Mouse (Mus musculus): ENCODE results near the gene Fn3krp. TPM values are rescaled to one million over a fixed set of nuclear protein-coding genes. Genes with fewer than 3 reads are reported as not detected.

Gene Fn3krp
- polyA plus RNA-seq, 1 experiment from 2014 or later, result 8.9 TPM

GRCm38 (mm10) chr11:121417971-121418370 is 3.2 kb upstream of the Fn3krp start:
- Histone ChIP-seq H3K27me3 (no peaks in the 10 kb centered on the region), H3K27ac (no peak overlapping the region), H3K4me2 (no peak overlapping the region), H3K4me1 (replicated peaks) (peaks cover 11% of the 10 kb centered on the region), H3K4me3 (replicated peaks) (no peak overlapping the region), H3K9me3 (no peaks in the 10 kb centered on the region), H3K9ac (replicated peaks) (no peak overlapping the region), H3K36me3 (no peaks in the 10 kb centered on the region)
- no peak for ATAC-seq (ENCODE audit: insufficient number of reproducible peaks, insufficient read depth, low FRiP score, low TSS enrichment, low read depth)
- WGBS, result 83% methylated on average over 5 of the region's 5 CpGs

GRCm38 (mm10) chr11:121418932-121419331 is 2.3 kb upstream of the Fn3krp start:
- WGBS, result 75% methylated on average over 2 of the region's 2 CpGs
- no peaks in the 10 kb centered on the region for H3K27me3 ChIP-seq
- no peak overlapping the region for H3K4me2 ChIP-seq
- no peaks in the 10 kb centered on the region for H3K9me3 ChIP-seq
- no peaks in the 10 kb centered on the region for H3K36me3 ChIP-seq
- H3K4me3 ChIP-seq (replicated peaks), result no peak overlapping the region
- no peak for ATAC-seq (ENCODE audit: insufficient number of reproducible peaks, insufficient read depth, low FRiP score, low TSS enrichment, low read depth)
- no peak overlapping the region for H3K9ac ChIP-seq (replicated peaks)
- peaks cover 11% of the 10 kb centered on the region for H3K4me1 ChIP-seq (replicated peaks)
- no peak overlapping the region for H3K27ac ChIP-seq

GRCm38 (mm10) chr11:121420379-121420778 is 822 bp upstream of the Fn3krp start:
- Histone ChIP-seq H3K4me1 (replicated peaks) (peaks cover 11% of the 10 kb centered on the region), H3K9ac (replicated peaks) (peak overlapping the region; percentile 50; the same call in 1 of the 2 replicates), H3K4me2 (peak overlapping the region; percentile 81), H3K4me3 (replicated peaks) (peak overlapping the region; percentile 72), H3K27ac (peak overlapping the region; percentile 88), H3K36me3 (no peaks in the 10 kb centered on the region), H3K27me3 (no peaks in the 10 kb centered on the region), H3K9me3 (no peaks in the 10 kb centered on the region)
- 49% methylated on average over 5 of the region's 5 CpGs for WGBS
- ATAC-seq (ENCODE audit: insufficient number of reproducible peaks, insufficient read depth, low FRiP score, low TSS enrichment, low read depth), result no peak

- WGBS, result 1% methylated on average over 28 of the region's 28 CpGs
Observed at GRCm38 (mm10) chr11:121421553-121422173, 462 bp downstream of the Fn3krp start.

GRCm38 (mm10) chr11:121433397-121433796 is 12.2 kb downstream of the Fn3krp start:
- Histone ChIP-seq H3K4me1 (replicated peaks) (peaks cover 11% of the 10 kb centered on the region; the same call in 1 of the 2 replicates), H3K36me3 (peaks cover 27% of the 10 kb centered on the region), H3K4me3 (replicated peaks) (no peak overlapping the region), H3K9me3 (no peaks in the 10 kb centered on the region), H3K9ac (replicated peaks) (no peak overlapping the region), H3K27ac (no peak overlapping the region), H3K4me2 (no peak overlapping the region), H3K27me3 (no peaks in the 10 kb centered on the region)
- WGBS, result 80% methylated on average over 4 of the region's 4 CpGs
- no peak for ATAC-seq (ENCODE audit: insufficient number of reproducible peaks, insufficient read depth, low FRiP score, low TSS enrichment, low read depth)

More at GRCm38 (mm10) chr11:121421553-121422173, 462 bp downstream of the Fn3krp start:
- Histone ChIP-seq H3K36me3 (no peaks in the 10 kb centered on the region), H3K9ac (replicated peaks) (peak overlapping the region; percentile 65), H3K27me3 (no peaks in the 10 kb centered on the region), H3K9me3 (no peaks in the 10 kb centered on the region), H3K4me2 (peak overlapping the region; percentile 81), H3K4me3 (replicated peaks) (peak overlapping the region; percentile 72), H3K27ac (no peak overlapping the region), H3K4me1 (replicated peaks) (peaks cover 11% of the 10 kb centered on the region)
- no peak for ATAC-seq (ENCODE audit: insufficient number of reproducible peaks, insufficient read depth, low FRiP score, low TSS enrichment, low read depth)

GRCm38 (mm10) chr11:121434156-121435155 is 13.3 kb downstream of the Fn3krp start, which contains the start of gene Fn3k:
TSS of gene Fn3k (plus strand) at chr11:121434913.
- 10% methylated on average over 30 of the region's 30 CpGs for WGBS
- no peak within 1 kb of the TSS for H3K27ac ChIP-seq
- no peak within 1 kb of the TSS; the same call in 1 of the 2 replicates for H3K9ac ChIP-seq (replicated peaks)
- no peaks in the 10 kb centered on the region for H3K27me3 ChIP-seq
- peak; percentile 87 for ATAC-seq (ENCODE audit: insufficient number of reproducible peaks, insufficient read depth, low FRiP score, low TSS enrichment, low read depth)
- no peaks in the 10 kb centered on the region for H3K9me3 ChIP-seq
- H3K36me3 ChIP-seq, result peaks cover 19% of the 10 kb centered on the region
- peak within 1 kb of the TSS; percentile 43 for H3K4me3 ChIP-seq (replicated peaks)
- peaks cover 17% of the 10 kb centered on the region for H3K4me1 ChIP-seq (replicated peaks)
- H3K4me2 ChIP-seq, result peak within 1 kb of the TSS; percentile 78

- Histone ChIP-seq H3K9me3 (no peaks in the 10 kb centered on the region), H3K36me3 (0 out of 2 replicates have a peak, but pooled peaks cover under 1% of the 10 kb centered on the region), H3K4me3 (replicated peaks) (no peak overlapping the region), H3K9ac (replicated peaks) (no peak overlapping the region), H3K4me1 (replicated peaks) (peaks cover 22% of the 10 kb centered on the region), H3K27me3 (no peaks in the 10 kb centered on the region), H3K4me2 (no peak overlapping the region), H3K27ac (no peak overlapping the region)
- 72% methylated on average over 5 of the region's 5 CpGs for WGBS
- no peak for ATAC-seq (ENCODE audit: insufficient number of reproducible peaks, insufficient read depth, low FRiP score, low TSS enrichment, low read depth)
Observed at GRCm38 (mm10) chr11:121437236-121437635, 16.0 kb downstream of the Fn3krp start.

- H3K9ac ChIP-seq (replicated peaks), result no peak overlapping the region
- no peak overlapping the region for H3K4me2 ChIP-seq
- no peak overlapping the region for H3K27ac ChIP-seq
- H3K9me3 ChIP-seq, result no peaks in the 10 kb centered on the region
- H3K36me3 ChIP-seq, result no peaks in the 10 kb centered on the region
- WGBS, result 65% methylated on average over 5 of the region's 5 CpGs
- peaks cover 15% of the 10 kb centered on the region for H3K4me1 ChIP-seq (replicated peaks)
- no peak for ATAC-seq (ENCODE audit: insufficient number of reproducible peaks, insufficient read depth, low FRiP score, low TSS enrichment, low read depth)
- H3K4me3 ChIP-seq (replicated peaks), result no peak overlapping the region
- H3K27me3 ChIP-seq, result peaks cover 5% of the 10 kb centered on the region; the same call in 1 of the 2 replicates
Observed at GRCm38 (mm10) chr11:121439686-121440292, 18.6 kb downstream of the Fn3krp start.

- ATAC-seq (ENCODE audit: insufficient number of reproducible peaks, insufficient read depth, low FRiP score, low TSS enrichment, low read depth), result no peak
- H3K27ac ChIP-seq, result no peak overlapping the region
- WGBS, result 91% methylated on average over 4 of the region's 4 CpGs
- H3K9me3 ChIP-seq, result no peaks in the 10 kb centered on the region
- peaks cover 11% of the 10 kb centered on the region; the same call in 1 of the 2 replicates for H3K4me1 ChIP-seq (replicated peaks)
- no peaks in the 10 kb centered on the region for H3K36me3 ChIP-seq
- H3K4me3 ChIP-seq (replicated peaks), result no peak overlapping the region
- H3K4me2 ChIP-seq, result no peak overlapping the region
- H3K27me3 ChIP-seq, result peaks cover 7% of the 10 kb centered on the region
- no peak overlapping the region for H3K9ac ChIP-seq (replicated peaks)
Observed at GRCm38 (mm10) chr11:121441653-121442052, 20.5 kb downstream of the Fn3krp start.

GRCm38 (mm10) chr11:121442076-121442475 is 20.9 kb downstream of the Fn3krp start:
- no peak overlapping the region for H3K9ac ChIP-seq (replicated peaks)
- H3K4me3 ChIP-seq (replicated peaks), result no peak overlapping the region
- ATAC-seq (ENCODE audit: insufficient number of reproducible peaks, insufficient read depth, low FRiP score, low TSS enrichment, low read depth), result no peak
- 45% methylated on average over 2 of the region's 2 CpGs for WGBS
- H3K9me3 ChIP-seq, result no peaks in the 10 kb centered on the region
- H3K4me2 ChIP-seq, result no peak overlapping the region
- no peaks in the 10 kb centered on the region for H3K36me3 ChIP-seq
- no peak overlapping the region for H3K27ac ChIP-seq
- H3K4me1 ChIP-seq (replicated peaks), result peaks cover 11% of the 10 kb centered on the region; the same call in 1 of the 2 replicates
- H3K27me3 ChIP-seq, result peaks cover 7% of the 10 kb centered on the region

Data from limb, embryonic 12.5 days (tissue).